Mouse (Mus musculus) intestine, embryonic 16.5 days (tissue): ENCODE data around the gene Cass4. TPM values are rescaled to one million over a fixed set of nuclear protein-coding genes. Genes with fewer than 3 reads are reported as not detected.

Experiments used
- ATAC-seq: fragments of 200-750 bp; cut with Nextera tagmentation; 2 replicates; pipeline ENCODE4 v1.8.0; 2017; ENCODE audit warnings: moderate TSS enrichment, moderate library complexity
- H3K27ac ChIP-seq: fragments of 300-500 bp; sonication (generic); 2 replicates; pipeline ENCODE4 v1.5.1; 2014; ENCODE audit warnings: mild to moderate bottlenecking, low read length
- H3K27me3 ChIP-seq: fragments of 300-500 bp; sonication (generic); replicated peaks from 2 replicates; pipeline ENCODE4 v1.6.1; 2014; ENCODE audit warnings: low read length, control low read depth, mixed read lengths; ENCODE audit not compliant: control insufficient read depth, insufficient read depth
- H3K36me3 ChIP-seq: fragments of 300-500 bp; sonication (generic); 2 replicates; pipeline ENCODE4 v1.6.1; 2014; ENCODE audit warnings: low read length, control low read depth; ENCODE audit not compliant: control insufficient read depth, insufficient read depth
- H3K4me1 ChIP-seq: fragments of 300-500 bp; sonication (generic); 2 replicates; pipeline ENCODE4 v1.6.1; 2014; ENCODE audit warnings: low read length, control low read depth, mixed read lengths; ENCODE audit not compliant: control insufficient read depth, insufficient read depth
- H3K4me2 ChIP-seq: fragments of 300-500 bp; sonication (generic); 2 replicates; pipeline ENCODE4 v1.6.1; 2014; ENCODE audit warnings: low read depth, low read length, control low read depth
- H3K4me3 ChIP-seq: fragments of 300-500 bp; sonication (generic); 2 replicates; pipeline ENCODE4 v1.5.1; 2014; ENCODE audit warnings: mild to moderate bottlenecking, low read length
- H3K9ac ChIP-seq: fragments of 300-500 bp; sonication (generic); 2 replicates; pipeline ENCODE4 v1.6.1; 2014; ENCODE audit warnings: low read depth, low read length
- H3K9me3 ChIP-seq: fragments of 300-500 bp; sonication (generic); 2 replicates; pipeline ENCODE4 v1.6.1; 2016; ENCODE audit warnings: low read length, control low read depth; ENCODE audit not compliant: control insufficient read depth
- WGBS: fragments of 180-500 bp; shearing (Covaris S2); extraction: QIAGEN DNeasy Blood & Tissue Kit; methylation state at CpG from one replicate; pipeline ENCODE4 v1.1.7; 2014; 5-methylcytosine and 5-hydroxymethylcytosine counted together
- polyA plus RNA-seq: library from polyadenylated mRNA; unstranded; fragments of >200 nt; fragmentation: Nextera tagmentation; extraction: Ambion mirVana; gene quantifications from 2 replicates; pipeline ENCODE4 v1.2.1, GENCODE M21; 2015

Gene Cass4
- polyA plus RNA-seq, 1 experiment from 2014 or later, result 0.17 TPM

DNA sequence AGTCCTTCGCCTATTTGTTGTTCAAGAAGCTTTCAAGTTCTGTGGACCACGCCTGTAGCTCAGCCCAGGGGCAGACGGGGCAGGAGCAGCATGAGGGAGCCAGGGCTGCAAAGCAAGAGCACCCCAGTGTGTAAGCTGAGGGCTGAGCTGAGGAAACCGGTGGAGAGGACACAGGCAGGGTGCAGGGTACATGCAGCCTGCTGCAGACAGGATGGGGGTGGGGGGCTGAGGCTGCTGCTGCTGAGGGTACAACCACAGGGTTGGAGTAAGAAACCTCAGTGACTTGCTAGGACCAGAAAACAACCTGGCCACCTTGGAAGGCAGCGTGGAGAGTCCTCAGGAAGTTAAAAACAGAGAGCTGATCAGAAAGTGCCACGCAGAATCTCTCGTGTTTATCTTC, 86.7 kb downstream of the Cass4 start:
- 58% methylated on average over 7 of the region's 7 CpGs for WGBS
- no peaks in the 10 kb centered on the region for H3K9me3 ChIP-seq
- H3K9ac ChIP-seq, result no peak overlapping the region
- no peaks in the 10 kb centered on the region for H3K36me3 ChIP-seq
- no peak overlapping the region for H3K4me2 ChIP-seq
- H3K4me3 ChIP-seq, result no peak overlapping the region
- H3K27ac ChIP-seq, result no peak overlapping the region
- H3K27me3 ChIP-seq, result no peaks in the 10 kb centered on the region
- H3K4me1 ChIP-seq, result 0 out of 2 replicates have a peak, but pooled peaks cover 8% of the 10 kb centered on the region
- ATAC-seq, result no peak

DNA sequence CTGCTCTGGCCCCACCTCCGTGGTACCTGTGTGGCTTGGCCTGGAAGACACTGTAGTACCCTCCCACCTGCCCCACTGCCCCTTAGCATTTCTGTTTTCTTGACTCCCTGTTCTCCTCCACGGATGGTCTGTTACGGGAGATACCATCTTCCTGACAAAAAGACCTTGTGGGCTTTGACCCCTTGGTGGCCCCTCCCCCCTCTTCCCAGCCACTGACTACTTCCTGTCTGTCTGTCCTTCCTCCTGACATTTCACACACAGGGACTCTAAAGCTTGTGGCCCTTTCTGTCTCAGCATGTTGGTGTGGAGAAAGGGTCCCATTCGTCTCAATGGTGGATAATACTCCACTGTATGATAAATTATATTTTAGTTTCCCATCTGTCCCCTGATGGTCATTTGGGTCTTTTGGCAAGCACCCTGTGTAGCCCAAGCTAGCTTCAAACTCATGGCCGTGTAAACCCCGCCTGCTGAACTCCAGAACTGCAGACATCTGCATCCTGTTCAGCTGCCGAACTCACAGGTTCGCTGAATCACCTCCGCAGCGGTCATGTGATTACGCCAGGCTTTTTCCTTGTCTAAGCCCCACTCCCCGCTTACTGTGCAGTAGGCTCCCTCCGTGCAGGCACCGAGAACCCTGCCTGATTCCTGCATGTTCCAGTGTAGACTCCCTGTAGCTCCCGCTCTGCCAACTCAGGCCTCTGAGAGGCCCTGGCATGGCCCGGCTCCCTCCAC, 88.2 kb downstream of the Cass4 start:
- no peak for ATAC-seq
- H3K36me3 ChIP-seq, result no peaks in the 10 kb centered on the region
- H3K27ac ChIP-seq, result no peak overlapping the region
- 0 out of 2 replicates have a peak, but pooled peaks cover 5% of the 10 kb centered on the region for H3K4me1 ChIP-seq
- H3K9me3 ChIP-seq, result no peaks in the 10 kb centered on the region
- no peaks in the 10 kb centered on the region for H3K27me3 ChIP-seq
- 80% methylated on average over 16 of the region's 16 CpGs for WGBS
- H3K4me3 ChIP-seq, result no peak overlapping the region
- no peak overlapping the region for H3K9ac ChIP-seq
- no peak overlapping the region for H3K4me2 ChIP-seq

Other genes with a start within 250 kb of the Cass4 start
- gene Mc3r, start 145.3 kb upstream of the Cass4 start, polyA plus RNA-seq, result not detected in 2 replicates
- 15.0 and 16.6 TPM in 2 replicates for gene Fam210b, start 48.2 kb upstream of the Cass4 start, polyA plus RNA-seq
- gene Aurka, start 23.3 kb upstream of the Cass4 start, polyA plus RNA-seq, result 87.4 and 103 TPM in 2 replicates
- gene Cstf1, start 23.1 kb upstream of the Cass4 start, polyA plus RNA-seq, result 30.8 and 33.7 TPM in 2 replicates
- 78.1 and 79.4 TPM in 2 replicates for gene Rtf2, start 46.8 kb downstream of the Cass4 start, polyA plus RNA-seq
- gene Gcnt7, start 64.8 kb downstream of the Cass4 start, polyA plus RNA-seq, result 0.99 and 1.0 TPM in 2 replicates
- 0.20 TPM in 1 of 2 replicates, not detected in the other for gene Fam209, start 78.7 kb downstream of the Cass4 start, polyA plus RNA-seq
- gene Tfap2c, start 155.8 kb downstream of the Cass4 start, polyA plus RNA-seq, result 0.04 and 0.13 TPM in 2 replicates